Mouse (Mus musculus): Measurements from ENCODE around the gene Adgrf4.

The Adgrf4 gene

GRCm38 (mm10) chr17:42692136-42692535 is at the start of gene Adgrf4:
Gene Adgrf4, minus strand, starts transcription at chr17:42692284.
- DNase-seq: no peak

- no peak for DNase-seq
Observed at GRCm38 (mm10) chr17:42741801-42742217, 49.7 kb upstream of the Adgrf4 start, which contains the start of gene Adgrf2. Gene Adgrf2, minus strand, starts transcription at chr17:42742179.

- DNase-seq: no peak
Observed at GRCm38 (mm10) chr17:42738794-42739193, 46.7 kb upstream of the Adgrf4 start.

- no peak for DNase-seq
Observed at GRCm38 (mm10) chr17:42717161-42717560, 25.1 kb upstream of the Adgrf4 start.

GRCm38 (mm10) chr17:42714991-42715390 is 22.9 kb upstream of the Adgrf4 start:
- no peak for DNase-seq

- DNase-seq: no peak
Observed at GRCm38 (mm10) chr17:42710717-42711116, 18.6 kb upstream of the Adgrf4 start.

- no peak for DNase-seq
Observed at GRCm38 (mm10) chr17:42705611-42706010, 13.5 kb upstream of the Adgrf4 start.

- DNase-seq: no peak
Observed at GRCm38 (mm10) chr17:42702198-42702597, 10.1 kb upstream of the Adgrf4 start.

GRCm38 (mm10) chr17:42694730-42695129 is 2.6 kb upstream of the Adgrf4 start:
- no peak for DNase-seq

- DNase-seq: no peak
Observed at GRCm38 (mm10) chr17:42690531-42690930, 1.6 kb downstream of the Adgrf4 start.

GRCm38 (mm10) chr17:42658634-42659422 is 33.3 kb downstream of the Adgrf4 start:
- peak; percentile 18 for DNase-seq

GRCm38 (mm10) chr17:42643416-42643815 is 48.7 kb downstream of the Adgrf4 start:
- no peak for DNase-seq

- no peak for DNase-seq
Observed at GRCm38 (mm10) chr17:42630206-42630605, 61.9 kb downstream of the Adgrf4 start.

- DNase-seq: peak; percentile 16
Observed at GRCm38 (mm10) chr17:42613043-42613737, 78.9 kb downstream of the Adgrf4 start.

GRCm38 (mm10) chr17:42611295-42611694 is 80.8 kb downstream of the Adgrf4 start, which contains the start of gene Opn5:
Gene Opn5, minus strand, starts transcription at chr17:42611395.
- DNase-seq: no peak

- no peak for DNase-seq
Observed at GRCm38 (mm10) chr17:42608270-42608669, 83.8 kb downstream of the Adgrf4 start.
